Mouse (Mus musculus) v-Abl transformed pro-B cells (cell line): ENCODE measurements around the gene Pdzk1.

Source experiments
- in situ Hi-C, 2 experiments: fragments of 400-800 bp; cut with MboI; formaldehyde crosslinking; loops; one replicate each; pipeline ENCODE4 v1.15.1; 2025; ENCODE audit not compliant: unreplicated experiment in 2 of 2

Pdzk1 gene

DNA sequence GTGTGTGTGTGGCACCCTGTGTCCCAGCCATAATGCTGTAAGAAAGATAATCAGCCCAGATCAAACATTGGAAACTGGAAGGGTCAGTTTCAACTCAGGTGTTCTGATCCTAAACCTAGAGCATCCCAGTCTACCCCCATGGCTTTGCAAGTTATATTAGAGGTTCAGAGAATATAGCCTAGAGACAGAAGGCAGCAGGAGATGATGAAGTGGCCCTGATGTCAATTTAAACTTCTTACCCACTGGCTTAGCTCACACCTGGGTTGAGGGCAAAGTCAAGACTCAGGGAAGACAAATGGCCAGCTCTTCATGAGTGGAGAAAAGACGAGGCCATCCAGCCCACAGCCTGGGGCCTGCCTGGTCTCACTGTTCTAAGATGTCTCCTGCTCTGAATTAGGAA, at the start of gene Pdzk1, which contains the start of gene Cd160:
Pdzk1 (plus strand) TSS at position 301 of the 400 bp plus-strand sequence.
Cd160 (minus strand) TSS at position 368 of the 400 bp plus-strand sequence.
- in situ Hi-C loops = no loop called here

DNA sequence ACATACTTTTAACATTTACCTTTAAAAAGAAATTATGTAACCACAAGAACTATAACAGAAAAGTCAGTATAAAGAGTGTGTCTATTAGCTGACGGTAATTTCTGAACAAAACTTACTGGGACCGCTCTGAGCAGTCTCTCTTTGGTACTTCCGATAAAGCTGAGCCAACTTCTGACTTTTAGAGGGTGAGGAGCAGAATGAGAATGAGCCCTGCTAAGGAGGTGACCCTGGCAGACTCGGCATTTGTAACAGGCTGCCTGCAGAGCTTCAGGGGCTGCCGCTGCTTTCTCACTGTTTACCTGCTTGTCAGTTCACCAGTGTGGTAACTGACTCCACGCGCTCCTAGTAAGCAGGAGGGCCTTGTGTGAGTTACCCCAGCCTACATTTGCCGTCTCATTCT, 46.8 kb upstream of the Pdzk1 start:
- in situ Hi-C loops = no loop called here

DNA sequence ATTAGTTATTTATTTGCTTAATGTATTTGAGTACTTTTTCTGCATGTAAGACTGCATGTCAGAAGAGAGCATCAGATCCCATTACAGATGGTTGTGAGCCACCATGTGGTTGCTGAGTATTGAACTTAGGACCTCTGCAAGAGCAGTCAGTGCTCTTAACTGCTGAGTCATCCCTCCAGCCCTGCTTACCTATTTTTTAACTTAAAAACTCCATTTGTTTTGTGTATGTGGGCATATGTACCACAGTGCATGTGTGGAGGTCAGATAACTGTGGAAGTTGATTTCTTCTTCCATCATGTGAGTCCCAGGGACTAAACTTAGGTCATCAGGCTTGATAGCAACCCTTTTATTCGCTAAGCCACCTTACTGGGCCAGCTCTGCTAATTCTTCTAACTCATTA, 41.3 kb upstream of the Pdzk1 start:
- in situ Hi-C loops = no loop called here

DNA sequence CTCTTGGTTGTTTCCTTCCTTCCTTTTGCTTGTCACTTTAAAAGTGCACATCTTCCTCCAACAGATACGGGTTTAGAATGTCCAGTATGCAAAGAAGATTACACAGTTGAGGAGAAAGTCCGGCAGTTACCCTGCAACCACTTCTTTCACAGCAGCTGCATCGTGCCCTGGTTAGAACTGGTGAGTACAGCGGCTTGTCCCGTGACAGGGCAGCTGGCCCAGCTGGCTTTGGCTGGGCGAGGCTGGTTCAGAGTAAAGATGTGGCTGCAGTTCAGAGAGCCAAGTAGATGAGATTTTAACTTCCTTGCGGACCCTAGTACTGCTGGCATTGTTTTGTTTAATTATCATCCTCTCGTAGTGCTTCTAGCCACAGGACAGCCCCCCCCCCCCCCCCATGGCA, 40.6 kb upstream of the Pdzk1 start:
- in situ Hi-C loops = no loop called here

DNA sequence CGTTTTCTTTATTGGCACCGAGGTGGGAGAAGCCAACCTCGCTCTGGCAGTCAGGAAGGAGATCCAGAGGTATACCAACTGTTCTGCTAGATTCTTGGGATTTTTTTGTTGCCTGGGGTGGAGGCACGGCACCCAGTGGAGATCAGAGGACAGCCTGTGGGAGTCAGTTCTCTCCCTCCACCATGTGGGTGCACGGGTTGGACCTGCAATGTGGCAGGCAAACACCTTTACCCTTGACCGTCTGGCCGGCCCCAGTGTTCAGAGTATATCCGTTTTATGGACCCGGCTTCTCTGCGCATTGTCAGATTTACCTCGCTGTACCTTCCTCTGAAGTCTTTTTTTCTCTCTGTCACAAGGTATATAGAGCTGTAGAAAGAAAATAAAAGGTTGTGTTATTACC, 28.8 kb upstream of the Pdzk1 start:
- in situ Hi-C loops = loop anchor here (25.0 kb wide), 3 partner anchors 287 to 787 kb away; no protein-coding TSS in a partner anchor

DNA sequence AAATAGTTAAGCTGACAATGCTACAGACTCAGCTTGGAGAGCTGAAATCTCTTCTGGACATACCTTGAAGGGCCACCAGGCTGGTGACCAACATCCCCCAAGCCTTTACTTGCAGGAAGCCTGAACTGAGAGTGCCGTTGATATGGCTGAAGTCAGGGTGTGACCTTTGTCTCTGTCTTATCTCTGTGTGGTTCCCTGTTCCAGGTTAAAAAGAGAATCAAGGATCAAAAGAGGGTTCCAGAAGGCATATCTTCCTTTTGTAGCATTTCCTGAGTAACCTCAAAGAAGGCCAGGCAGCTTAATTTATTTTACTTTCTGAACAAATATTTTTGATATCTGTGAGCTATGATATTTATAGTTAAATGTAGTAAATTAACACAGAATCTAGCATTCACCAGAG, 26.9 kb upstream of the Pdzk1 start:
- in situ Hi-C loops = loop anchor here (25.0 kb wide), 3 partner anchors 285 to 785 kb away; no protein-coding TSS in a partner anchor

DNA sequence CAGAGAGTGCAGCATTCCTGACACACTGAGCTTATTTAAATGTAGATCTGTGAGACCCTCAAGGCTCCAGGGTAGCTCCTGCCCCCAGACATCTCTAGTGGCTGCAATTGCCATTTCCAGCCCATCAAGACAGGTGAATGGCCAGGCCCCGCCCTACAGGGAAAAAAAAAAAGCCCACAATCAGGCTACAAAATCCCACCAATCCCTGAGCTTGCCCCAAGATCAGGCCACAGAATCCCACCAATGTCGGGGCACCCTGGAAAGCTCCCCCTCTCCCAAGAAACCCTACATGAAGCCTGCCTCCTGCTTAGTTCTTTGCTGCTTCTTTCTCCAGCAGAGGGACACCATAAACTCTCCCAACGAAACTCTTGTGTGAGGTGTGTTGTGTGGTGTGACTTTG, 20.9 kb upstream of the Pdzk1 start:
- in situ Hi-C loops = loop anchor here (25.0 kb wide), 3 partner anchors 279 to 779 kb away; no protein-coding TSS in a partner anchor

DNA sequence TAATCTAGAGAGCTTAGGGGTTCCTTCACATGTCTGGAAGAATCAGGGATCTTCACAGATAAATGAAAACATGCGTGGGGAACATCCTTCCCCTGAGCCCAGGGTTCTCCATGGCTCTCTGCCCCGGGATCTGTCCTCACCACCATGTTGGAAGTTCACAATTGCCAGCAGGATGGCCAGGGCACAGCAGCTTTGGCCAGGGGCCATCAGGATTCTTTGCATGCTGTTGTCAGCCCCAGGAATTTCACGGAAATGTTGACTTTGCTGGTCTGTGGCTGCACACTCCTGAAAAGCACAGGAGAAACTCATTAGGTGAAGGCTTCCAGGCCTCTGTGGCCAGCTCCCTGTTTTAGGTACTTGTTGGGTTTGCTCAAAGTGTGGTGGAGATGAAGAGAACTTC, 20.4 kb upstream of the Pdzk1 start:
- in situ Hi-C loops = loop anchor here (25.0 kb wide), 3 partner anchors 279 to 779 kb away; no protein-coding TSS in a partner anchor

DNA sequence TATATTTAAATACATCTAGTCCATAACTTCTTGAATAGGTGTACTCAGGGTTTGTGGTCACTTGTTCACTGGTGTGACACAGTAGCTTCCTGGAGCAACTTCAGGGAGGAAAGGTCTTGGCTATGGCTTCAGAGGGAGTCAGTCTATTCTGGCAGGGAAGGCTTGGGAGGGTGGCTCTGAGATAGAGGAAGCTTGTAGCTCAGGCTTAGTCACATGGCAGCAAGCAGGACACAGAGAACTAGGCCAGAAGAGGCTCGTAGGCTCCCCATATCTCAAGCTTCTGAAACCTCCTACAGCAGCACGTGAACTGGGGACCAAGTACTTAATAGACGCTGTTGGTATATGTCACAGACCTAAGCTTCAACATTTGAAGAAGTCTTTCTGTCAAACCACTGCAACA, 17.9 kb upstream of the Pdzk1 start:
- in situ Hi-C loops = loop anchor here (5.0 to 25.0 kb wide), 7 partner anchors 96 to 776 kb away; partner anchors contain the start of gene Gpr89 (in 1 of the 2)

DNA sequence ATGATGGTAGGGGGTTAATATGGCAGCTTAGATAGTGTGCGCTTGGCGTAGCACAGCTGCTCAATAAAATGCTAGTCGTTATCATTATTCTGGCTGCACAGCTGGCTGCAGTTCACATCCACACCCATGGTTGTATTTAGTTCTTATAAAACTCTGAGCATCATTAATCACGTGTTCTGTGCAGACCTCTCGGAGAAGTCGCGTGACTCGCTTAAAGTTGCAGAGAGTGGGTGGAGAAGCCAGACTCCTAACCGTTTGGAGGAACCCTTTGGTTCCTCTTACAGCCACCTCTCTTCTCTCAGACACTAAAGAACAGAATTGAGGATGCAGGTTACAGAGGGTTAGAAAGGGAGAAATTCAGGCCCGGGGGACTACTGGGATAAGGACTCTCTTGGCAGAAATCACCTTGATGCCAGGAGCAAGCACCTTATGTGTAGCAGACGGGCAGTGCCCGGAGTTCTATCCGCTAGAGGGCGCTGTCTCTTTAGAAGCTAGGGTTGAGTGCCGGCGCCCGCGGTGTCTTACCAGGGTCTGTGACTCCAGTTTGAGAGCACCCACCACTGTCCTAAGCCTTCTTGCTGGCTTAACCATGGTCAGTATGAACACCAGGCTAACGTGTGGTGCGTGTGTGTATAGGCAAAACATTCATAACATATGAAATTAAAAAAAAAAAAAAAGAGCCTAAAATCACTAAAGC, 16.5 kb upstream of the Pdzk1 start:
- in situ Hi-C loops = loop anchor here (5.0 to 25.0 kb wide), 7 partner anchors 95 to 775 kb away; partner anchors contain the start of gene Gpr89 (in 1 of the 2)

DNA sequence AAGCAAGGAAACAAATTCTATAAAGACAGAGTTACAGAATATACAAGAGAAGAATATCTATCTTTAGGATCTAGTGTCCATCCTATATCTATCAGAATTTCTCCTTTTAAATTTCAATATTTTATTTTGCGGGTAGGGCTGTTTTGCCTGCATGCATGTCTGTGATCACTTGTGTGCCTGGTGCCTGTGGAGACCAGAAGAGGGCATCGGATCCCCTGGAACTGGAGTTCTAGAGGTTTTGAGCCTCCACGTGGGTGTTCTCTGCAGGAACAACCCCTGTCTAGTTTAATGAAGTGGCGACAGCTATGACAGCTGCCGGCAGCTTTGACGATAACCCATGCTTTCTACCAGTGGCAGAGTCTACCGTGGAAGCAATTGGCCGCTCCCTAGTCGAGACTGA, 16.0 kb upstream of the Pdzk1 start:
- in situ Hi-C loops = loop anchor here (5.0 to 25.0 kb wide), 7 partner anchors 94 to 774 kb away; partner anchors contain the start of gene Gpr89 (in 1 of the 2)

DNA sequence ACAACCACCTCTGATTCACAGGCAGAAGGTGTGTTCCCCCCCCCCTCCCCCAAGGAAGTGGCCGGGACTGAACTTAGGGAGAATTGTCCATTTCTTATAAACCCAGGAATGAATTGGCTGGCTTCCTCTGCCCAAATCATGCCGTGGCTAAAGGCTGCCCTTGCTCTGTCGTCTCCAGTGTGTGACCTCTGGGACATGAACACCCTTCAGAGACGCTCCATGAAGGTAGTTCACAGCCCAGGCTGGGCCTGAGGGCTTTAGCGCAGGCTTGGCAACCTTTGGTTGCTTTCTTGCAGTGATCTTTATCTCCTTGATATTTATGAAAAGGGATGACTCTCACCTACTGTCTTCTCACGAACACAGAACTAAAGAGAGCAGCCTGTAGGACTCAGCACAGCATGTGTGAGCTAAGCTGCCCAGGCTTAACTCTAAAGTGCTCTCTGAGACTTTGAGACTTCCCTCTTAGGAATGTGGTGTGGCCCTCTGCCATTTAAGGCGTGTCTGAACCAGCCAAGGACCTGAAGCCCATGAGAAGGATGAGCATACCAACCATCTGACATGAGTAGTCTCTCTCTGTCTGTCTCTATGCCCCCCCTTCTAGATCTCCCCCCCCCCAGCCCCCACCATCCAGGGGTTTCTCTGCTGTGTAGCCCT, 15.4 kb upstream of the Pdzk1 start:
- in situ Hi-C loops = loop anchor here (5.0 to 25.0 kb wide), 7 partner anchors 94 to 774 kb away; partner anchors contain the start of gene Gpr89 (in 1 of the 2)

DNA sequence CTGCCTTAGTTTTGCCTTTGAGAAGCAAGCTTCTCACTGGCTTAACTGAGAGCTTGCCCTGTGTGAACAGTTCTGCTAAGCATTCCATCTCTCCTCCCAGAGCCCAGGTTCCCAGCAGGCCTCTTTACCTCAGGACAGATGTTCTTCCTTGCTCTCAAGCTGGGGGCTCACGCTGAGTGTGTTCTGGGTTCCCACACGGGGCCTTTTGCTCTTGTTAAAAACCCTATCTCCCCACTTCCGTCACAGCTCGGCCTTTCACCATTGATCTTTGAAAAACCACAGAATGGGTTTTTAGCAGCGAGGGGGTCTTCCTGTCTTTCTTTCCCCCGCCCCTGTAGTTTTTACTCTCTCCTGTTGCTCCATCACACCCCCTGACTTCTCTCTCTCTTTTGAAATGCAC, 14.7 kb upstream of the Pdzk1 start:
- in situ Hi-C loops = loop anchor here (5.0 to 25.0 kb wide), 7 partner anchors 93 to 773 kb away; partner anchors contain the start of gene Gpr89 (in 1 of the 2)

DNA sequence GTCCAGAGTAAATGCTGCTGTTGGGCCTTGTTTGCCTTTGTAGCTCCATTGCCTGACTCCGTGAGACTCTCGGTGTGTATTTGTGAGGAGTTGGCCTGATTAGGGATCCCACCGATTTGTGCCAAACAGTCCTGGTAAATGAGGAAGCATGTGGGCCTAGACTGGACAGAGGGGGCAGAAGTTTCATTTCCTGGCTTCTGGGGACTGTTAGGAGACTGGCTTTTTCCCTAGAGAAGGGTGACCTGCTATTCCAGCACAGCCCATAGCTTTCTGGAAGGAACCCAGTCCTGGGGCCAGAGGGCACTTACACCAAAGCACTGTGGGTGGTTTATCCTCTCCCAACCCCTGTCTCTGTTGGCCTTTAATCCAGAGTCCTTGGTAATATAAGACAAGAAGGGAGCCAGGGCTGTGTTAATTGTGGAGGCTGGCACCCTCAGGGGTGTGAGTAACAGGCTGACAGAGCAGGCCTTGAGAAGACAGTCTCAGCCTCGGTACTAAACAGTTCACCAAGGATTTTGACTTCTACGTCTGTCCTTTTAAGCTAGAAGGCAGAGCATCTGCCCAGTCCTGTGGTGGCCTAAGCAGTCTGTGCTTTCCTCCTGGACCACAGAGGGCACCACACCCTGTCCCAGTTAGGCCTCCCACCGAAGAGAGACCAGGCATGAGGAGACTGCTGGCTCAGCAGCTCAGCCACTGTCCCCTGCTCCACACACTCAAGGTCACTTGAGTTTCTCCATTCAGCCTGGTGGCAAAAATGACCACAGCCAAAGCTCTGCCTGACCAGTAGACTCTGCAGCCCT, 8.8 kb upstream of the Pdzk1 start:
- in situ Hi-C loops = loop anchor here (25.0 kb wide), 3 partner anchors 267 to 767 kb away; no protein-coding TSS in a partner anchor

DNA sequence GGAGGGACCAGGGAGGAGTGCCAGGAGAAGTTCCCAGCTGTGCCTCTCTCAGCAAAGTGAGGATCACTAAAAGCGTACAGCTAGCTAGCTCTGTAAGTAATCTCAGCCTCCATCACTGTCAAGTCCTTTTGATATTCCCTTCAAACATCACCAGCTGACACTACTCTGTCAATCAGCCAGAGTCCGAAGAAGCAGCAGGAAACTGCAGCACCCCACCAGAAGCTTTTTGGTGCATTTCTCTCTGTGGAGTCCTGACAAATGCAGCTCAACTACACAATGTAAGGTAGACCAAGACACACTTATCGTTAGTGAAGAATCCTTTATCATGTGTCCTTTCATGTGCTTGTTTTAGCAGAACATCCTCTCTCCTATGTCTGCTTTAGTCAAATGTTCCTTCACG, 7.5 kb upstream of the Pdzk1 start:
- in situ Hi-C loops = loop anchor here (25.0 kb wide), 3 partner anchors 266 to 766 kb away; no protein-coding TSS in a partner anchor

DNA sequence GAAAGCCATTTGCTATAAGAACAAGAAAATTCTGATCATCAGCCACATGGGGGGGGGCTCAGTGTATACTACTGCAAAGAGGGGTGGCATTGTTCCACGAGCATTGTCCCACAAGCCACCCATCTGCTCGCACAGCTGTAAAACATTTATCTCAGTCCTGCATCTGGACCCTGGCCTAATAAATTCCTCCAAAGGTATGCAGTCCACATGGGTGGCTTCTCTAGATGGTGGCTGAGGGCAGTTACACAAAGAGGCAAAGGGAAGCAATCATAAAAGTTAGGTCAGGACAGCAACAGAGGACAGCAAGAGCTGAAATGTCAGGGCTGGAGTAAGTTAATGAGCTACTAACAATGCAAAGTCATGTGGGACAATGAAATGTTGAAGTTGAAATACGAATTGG, 5.4 kb upstream of the Pdzk1 start:
- in situ Hi-C loops = loop anchor here (25.0 kb wide), 3 partner anchors 264 to 764 kb away; no protein-coding TSS in a partner anchor

DNA sequence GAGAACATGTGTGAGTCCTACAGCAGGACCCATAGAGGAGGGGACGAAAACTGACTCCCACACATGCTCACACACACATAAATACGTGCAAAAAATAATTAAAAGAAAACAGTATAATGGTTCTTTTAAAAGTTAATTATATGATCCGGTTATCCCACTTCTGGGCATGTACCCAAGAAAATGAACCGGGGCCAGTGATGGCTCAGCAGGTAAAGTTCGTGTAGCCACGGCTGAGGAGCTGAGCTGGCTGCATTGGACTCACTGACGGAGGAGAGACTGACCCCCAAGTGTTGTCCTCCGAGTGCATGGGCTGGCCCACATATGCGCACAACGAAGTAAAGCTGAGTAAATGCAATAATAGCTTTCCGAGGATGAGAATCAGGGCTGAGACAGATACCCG, 4.5 kb upstream of the Pdzk1 start:
- in situ Hi-C loops = loop anchor here (25.0 kb wide), 3 partner anchors 263 to 763 kb away; no protein-coding TSS in a partner anchor

DNA sequence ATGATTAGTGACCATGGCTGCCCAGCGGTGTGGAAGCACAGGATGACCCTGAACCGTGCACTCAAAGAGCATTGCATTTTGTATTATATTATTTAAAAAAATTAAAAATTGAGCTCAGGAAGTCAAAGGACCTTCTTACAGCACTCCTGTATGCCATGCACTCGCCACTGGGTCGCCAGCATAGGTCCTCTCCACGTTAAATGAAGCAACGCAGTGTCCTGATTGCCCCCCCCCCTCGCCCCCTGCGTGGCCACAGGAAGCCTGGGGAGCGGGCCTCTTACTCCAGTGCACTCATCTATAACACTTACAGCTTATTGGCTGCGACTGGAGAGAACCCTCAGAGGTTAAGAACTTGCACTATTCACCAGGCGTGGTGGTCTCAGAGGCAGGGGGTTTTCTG, 3.8 kb upstream of the Pdzk1 start:
- in situ Hi-C loops = no loop called here

DNA sequence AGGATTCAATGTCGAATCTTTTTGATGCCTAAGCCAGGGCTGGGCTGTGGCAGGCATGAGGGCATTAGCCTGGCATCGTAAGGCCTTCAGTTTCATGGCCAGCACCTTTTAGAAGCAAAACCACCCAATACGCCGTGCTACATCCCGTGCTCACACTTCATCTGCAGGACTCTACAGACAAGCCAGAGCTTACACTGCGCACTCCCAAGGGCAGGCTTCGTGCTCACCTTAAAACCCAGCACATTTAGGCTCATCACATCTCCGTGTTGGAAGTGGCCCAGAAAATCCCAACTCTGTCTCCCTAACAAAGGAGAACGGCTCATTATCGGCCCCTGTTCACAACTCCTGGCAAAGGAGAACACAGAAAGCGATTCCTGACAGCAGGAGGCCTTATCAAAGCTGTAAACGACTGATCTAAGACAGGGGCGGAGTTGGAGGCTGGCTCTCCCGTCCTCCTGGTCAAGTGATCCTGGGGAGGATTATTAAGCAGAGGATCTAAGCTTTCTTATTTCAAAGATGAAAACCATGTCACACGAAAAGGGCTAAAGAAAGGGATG, 698 bp upstream of the Pdzk1 start:
- in situ Hi-C loops = no loop called here

DNA sequence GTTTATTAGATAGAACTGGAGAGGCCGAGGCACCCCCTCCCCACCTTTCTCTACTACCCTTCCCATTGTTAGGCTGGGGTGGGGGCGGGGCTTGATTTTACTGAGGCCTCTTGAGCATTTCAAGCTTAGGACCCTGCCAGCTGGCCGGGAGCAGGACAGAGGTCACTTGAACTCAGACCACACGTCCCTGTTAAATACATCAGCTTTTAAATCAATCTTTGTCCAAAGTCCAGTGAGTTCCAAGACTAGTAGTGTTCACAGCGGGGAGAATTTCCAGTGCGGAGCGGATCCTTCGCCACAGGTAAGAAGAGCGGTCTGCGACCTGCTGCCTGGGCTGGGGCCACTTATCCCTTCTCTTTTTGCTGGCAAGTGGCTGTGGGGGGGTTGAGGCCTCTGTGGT, 772 bp downstream of the Pdzk1 start:
- in situ Hi-C loops = no loop called here
